Mouse (Mus musculus): ENCODE results near the gene 4930544D05Rik.

DNA sequence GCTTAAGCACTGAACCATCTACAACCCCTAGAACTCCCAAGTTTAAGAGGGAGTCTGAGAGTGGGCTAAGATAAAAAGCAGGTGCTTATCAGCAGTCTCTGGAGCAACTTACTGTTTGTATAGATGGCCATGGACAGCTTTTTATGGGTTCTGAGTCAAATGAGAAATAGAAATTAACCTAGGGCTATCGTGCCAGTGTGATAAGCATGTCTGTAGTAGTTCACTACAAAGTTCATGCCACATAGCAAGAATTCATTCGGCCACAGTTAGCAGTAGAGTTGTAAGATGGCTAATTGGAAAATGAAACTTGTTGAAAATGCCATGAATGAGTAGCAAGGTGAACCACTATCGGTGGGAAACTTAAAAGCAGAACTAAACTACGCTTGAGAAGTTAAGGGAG lies 32.9 kb downstream of the 4930544D05Rik start:
- TF ChIP-seq CTCF (IDR thresholded peaks at IDR 0.05; ENCODE audit: low read depth, low read length) (no peak), POLR2A (IDR thresholded peaks at IDR 0.05; ENCODE audit: extremely low read depth, insufficient read depth, low read length) (no peak)

Measured in liver, adult 2 months (tissue).